Comparison of ENCODE assay signal across 8 mouse cellular contexts in the genomic region with DNA sequence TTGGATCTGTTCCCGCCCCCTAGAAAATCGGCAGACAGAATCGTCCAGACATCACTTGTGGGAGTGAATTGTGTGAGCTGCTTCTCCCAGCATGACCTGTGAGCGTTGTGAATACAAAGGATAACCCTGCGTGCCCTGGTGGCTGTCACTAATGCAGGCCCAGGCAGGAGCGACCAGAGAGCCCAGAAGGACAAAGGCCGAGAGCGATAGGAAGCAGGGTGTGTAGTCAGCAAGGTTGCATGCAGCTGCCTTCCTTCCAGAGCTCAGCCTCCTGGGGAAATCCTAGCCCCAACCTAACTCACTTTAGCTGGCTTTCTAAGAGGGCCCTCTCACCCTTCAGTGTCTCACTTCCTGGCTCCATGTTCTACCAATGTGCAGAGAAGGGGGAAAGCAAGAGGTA.
A peak's percentile ranks its signal among the peaks of the same experiment; 100 is the strongest.
DNase-seq lines count a peak whose midpoint lies in the region; ATAC-seq lines count a peak whose summit lies in the region.
"Had no signal": no experiment of that assay in that cellular context is flagged by ENCODE, and none has a peak within 500 bp of the region (broad histone marks: within the 10 kb centered on the region; RNA-seq: fewer than 3 reads in every experiment).

No protein-coding gene starts in this region.

- peak overlapping the region; percentile 86 for H3K27ac ChIP-seq in hindbrain, embryonic 14.5 days
- peak overlapping the region; percentile 71 for H3K27ac ChIP-seq in midbrain, embryonic 14.5 days (replicated peaks; ENCODE audit: low read depth, low read length)

- no peak overlapping the region for H3K4me3 ChIP-seq in hindbrain, embryonic 14.5 days (replicated peaks; ENCODE audit: low read length)
- no peak overlapping the region for H3K4me3 ChIP-seq in midbrain, embryonic 14.5 days (replicated peaks; ENCODE audit: low read depth, low read length)

- 6% methylated on average over 8 of the region's 8 CpGs for WGBS in hindbrain, embryonic 14.5 days
- WGBS in midbrain, embryonic 14.5 days, result 6% methylated on average over 8 of the region's 8 CpGs

- H3K27me3 ChIP-seq in hindbrain, embryonic 14.5 days (ENCODE audit: control insufficient read depth, insufficient read depth, low read length), result no peaks in the 10 kb centered on the region
- no peaks in the 10 kb centered on the region for H3K27me3 ChIP-seq in midbrain, embryonic 14.5 days (ENCODE audit: control insufficient read depth, insufficient read depth, low read length)

- no peaks in the 10 kb centered on the region for H3K9me3 ChIP-seq in hindbrain, embryonic 14.5 days (ENCODE audit: control insufficient read depth, low read length)
- H3K9me3 ChIP-seq in midbrain, embryonic 14.5 days (ENCODE audit: control insufficient read depth, low read length), result no peaks in the 10 kb centered on the region

- no peak overlapping the region for H3K9ac ChIP-seq in hindbrain, embryonic 14.5 days
- no peak overlapping the region; the same call in 1 of the 2 replicates for H3K9ac ChIP-seq in midbrain, embryonic 14.5 days (replicated peaks; ENCODE audit: low read length)

- peaks cover 76% of the 10 kb centered on the region for H3K4me1 ChIP-seq in hindbrain, embryonic 14.5 days (replicated peaks; ENCODE audit: control insufficient read depth, insufficient read depth, low read length)
- peaks cover 69% of the 10 kb centered on the region for H3K4me1 ChIP-seq in midbrain, embryonic 14.5 days (ENCODE audit: control insufficient read depth, insufficient read depth, low read length)

- H3K4me2 ChIP-seq in hindbrain, embryonic 14.5 days (replicated peaks), result no peak overlapping the region
- no peak overlapping the region for H3K4me2 ChIP-seq in midbrain, embryonic 14.5 days (ENCODE audit: low read length)

- no peaks in the 10 kb centered on the region for H3K36me3 ChIP-seq in hindbrain, embryonic 14.5 days (replicated peaks; ENCODE audit: control insufficient read depth, insufficient read depth)
- 0 out of 2 replicates have a peak, but pooled peaks cover 3% of the 10 kb centered on the region for H3K36me3 ChIP-seq in midbrain, embryonic 14.5 days (ENCODE audit: control insufficient read depth, insufficient read depth, low read length)
- H3K36me3 ChIP-seq: G1E had no signal

- no peak for ATAC-seq in hindbrain, embryonic 14.5 days (ENCODE audit: low FRiP score)
- ATAC-seq in midbrain, embryonic 14.5 days (ENCODE audit: low FRiP score, low TSS enrichment), result no peak

- peak; percentile 8 to 30 for DNase-seq in urinary bladder, postnatal 36 days (ENCODE audit: low spot score in 2 of 2)
- DNase-seq in urinary bladder, postnatal 25 days (ENCODE audit: low spot score), result no peak
- DNase-seq in hindbrain, embryonic 14.5 days (ENCODE audit: low spot score), result no peak
- no peak for DNase-seq in midbrain, embryonic 14.5 days
- no peak for DNase-seq in layer of hippocampus, adult 8-10 months (ENCODE audit: low spot score in 2 of 2)
- no peak for DNase-seq in frontal cortex, adult 2 months (ENCODE audit: extremely low spot score in 1 of 2, low spot score in 1 of 2)
- DNase-seq in layer of hippocampus, postnatal 14 days (ENCODE audit: low spot score in 2 of 2), result no peak

Comparison
In these comparisons a context has a peak if more than half of its experiments do, and no peak if none do; other contexts are left out.
1. DNase-seq: peak in urinary bladder, postnatal 36 days (2 of 2); none in urinary bladder, postnatal 25 days (single experiment), hindbrain, embryonic 14.5 days (single experiment), midbrain, embryonic 14.5 days (single experiment), layer of hippocampus, adult 8-10 months (0 of 2), frontal cortex, adult 2 months (0 of 2) and layer of hippocampus, postnatal 14 days (0 of 2).